In genomic region chr4:129111350-129111749, GRCm38 (mm10) we compare ENCODE assay signal across 14 mouse cellular contexts. TPM values are rescaled to one million over a fixed set of nuclear protein-coding genes. Genes with fewer than 3 reads are reported as not detected.
DNase-seq lines count a peak whose midpoint lies in the region; ATAC-seq and TF ChIP-seq lines count a peak whose summit lies in the region.
"Had no signal": no experiment of that assay in that cellular context is flagged by ENCODE, and none has a peak within 500 bp of the region (broad histone marks: within the 10 kb centered on the region; RNA-seq: fewer than 3 reads in every experiment).

No protein-coding gene starts in this region.

- no peaks in the 10 kb centered on the region; the same call in 1 of the 2 replicates for H3K4me1 ChIP-seq in liver, adult 2 months (ENCODE audit: control insufficient read depth, insufficient read depth, low read length)
- H3K4me1 ChIP-seq in ES-E14 (ENCODE audit: control insufficient read depth in 2 of 2, insufficient read depth in 2 of 2, low read length in 2 of 2, poor library complexity in 1 of 2): peaks cover 4 to 16% of the 10 kb centered on the region in 2 experiments
- H3K4me1 ChIP-seq in cortical plate, adult 2 months (ENCODE audit: control insufficient read depth, insufficient read depth, low read length): no peaks in the 10 kb centered on the region; the same call in 1 of the 2 replicates

- no peaks in the 10 kb centered on the region for H3K36me3 ChIP-seq in liver, adult 2 months (ENCODE audit: control insufficient read depth, insufficient read depth, low read length)
- H3K36me3 ChIP-seq in ES-E14 (ENCODE audit: control insufficient read depth, insufficient read depth, low read length, poor library complexity, severe bottlenecking): no peaks in the 10 kb centered on the region

- no peaks in the 10 kb centered on the region for H3K27me3 ChIP-seq in liver, adult 2 months (ENCODE audit: control insufficient read depth, insufficient read depth, low read length)

- peak; percentile 57 to 66 for DNase-seq in cerebellum, postnatal 10 days
- no peak for DNase-seq in cerebellum, postnatal 25 days
- DNase-seq in liver, adult 2 months (ENCODE audit: extremely low read depth, low read depth, low spot score): peak; percentile 31
- DNase-seq in liver (no peak), ES-E14 (ENCODE audit: low read depth, low spot score) (no peak)
- DNase-seq in urinary bladder, postnatal 36 days (ENCODE audit: low spot score in 2 of 2): no peak
- DNase-seq: B cell, adult 2 months; heart, postnatal 36 days; kidney, adult 9 months; thymus, adult 18-20 months had no signal

- WGBS in liver, adult 2 months: 58% methylated on average over 11 of the region's 11 CpGs

- peak; percentile 64 for TF ChIP-seq CTCF in liver, adult 2 months (IDR thresholded peaks at IDR 0.05; ENCODE audit: low read depth, low read length)
- peak; percentile 42; the same call in 1 of the 2 replicates for TF ChIP-seq CTCF in cortical plate, adult 2 months (IDR thresholded peaks at IDR 0.05; ENCODE audit: extremely low read depth, insufficient read depth, low read length)

- in situ Hi-C loops in ES-E14 (cut with MboI; ENCODE audit: low sequenced_read_pairs in 2 of 2, unreplicated experiment in 2 of 2): no loop called here

- H3K9ac ChIP-seq in liver, adult 2 months (ENCODE audit: low read depth, low read length): no peak overlapping the region
- H3K9ac ChIP-seq in ES-E14 (ENCODE audit: insufficient read depth, low read depth, low read length, poor library complexity, severe bottlenecking): no peak overlapping the region

- no peak overlapping the region for H3K4me3 ChIP-seq in liver, adult 2 months (ENCODE audit: insufficient read depth, low read depth, low read length)
- H3K4me3 ChIP-seq in ES-E14 (ENCODE audit: insufficient read depth in 1 of 2, low read depth in 1 of 2, low read length in 2 of 2, poor library complexity in 1 of 2, severe bottlenecking in 1 of 2): no peak overlapping the region
- H3K4me3 ChIP-seq in cortical plate, adult 2 months (ENCODE audit: insufficient read depth, low read length): no peak overlapping the region

- no peaks in the 10 kb centered on the region for H3K9me3 ChIP-seq in ES-E14 (ENCODE audit: control insufficient read depth, insufficient read depth, low read depth, low read length)

- H3K27ac ChIP-seq in liver, adult 2 months (replicated peaks; ENCODE audit: insufficient read depth, low read depth, low read length): no peak overlapping the region
- no peak overlapping the region for H3K27ac ChIP-seq in ES-E14 (ENCODE audit: insufficient read depth, low read depth, low read length, poor library complexity, severe bottlenecking)
- H3K27ac ChIP-seq in cortical plate, adult 2 months (ENCODE audit: insufficient read depth, low read length): no peak overlapping the region

- H3K79me2 ChIP-seq in liver, adult 2 months (ENCODE audit: control insufficient read depth, insufficient read depth, low read length): no peaks in the 10 kb centered on the region

- TF ChIP-seq POLR2A in liver, adult 2 months (IDR thresholded peaks at IDR 0.05; ENCODE audit: extremely low read depth, insufficient read depth, low read length): no peak
- peak; percentile 18; the same call in 1 of the 2 replicates for TF ChIP-seq POLR2A in cortical plate, adult 2 months (IDR thresholded peaks at IDR 0.05; ENCODE audit: extremely low read depth, insufficient read depth, low read length)

- no peak for ATAC-seq in activated CD4-positive, CD25-positive, alpha-beta regulatory T cell, adult 4 months

TF ChIP-seq in ES-E14, 5 proteins besides CTCF, POLR2A, EP300 and RAD21:
- TF ChIP-seq ZC3H11A (IDR thresholded peaks at IDR 0.05; ENCODE audit: borderline replicate concordance, low read depth, low read length) (peak; percentile 28; the same call in 1 of the 2 replicates), ZNF384 (IDR thresholded peaks at IDR 0.05; ENCODE audit: low read depth, low read length) (no peak)

RNA-seq across cellular contexts. Expression of gene Tmem54, which starts 6.0 kb away (rescaled TPM):
- total RNA-seq in liver, adult 2 months (2014; rRNA removed): 0.13 TPM in 1 of 2 replicates, not detected in the other
- 0.37 and 0.65 TPM in 2 replicates for polyA plus RNA-seq in liver, adult 2 months (2012; rRNA removed)
- 10.0 and 18.8 TPM in 2 replicates for total RNA-seq in ES-E14 (2012; rRNA removed)
- not detected in 2 replicates for polyA plus RNA-seq in cortical plate, adult 2 months (2012; rRNA removed)
- not detected for polyA plus RNA-seq in activated CD4-positive, CD25-positive, alpha-beta regulatory T cell, adult 4 months (2017; shearing (Covaris generic))
- total RNA-seq: heart, postnatal 36 days; layer of hippocampus, postnatal 10 days; neutrophil, adult 5-6 weeks had no signal

RNA-seq across cellular contexts. Expression of gene Hpca, which starts 10.5 kb away (rescaled TPM):
- 0.18 and 0.47 TPM in 2 replicates for total RNA-seq in liver, adult 2 months (2014; rRNA removed)
- 0.23 and 0.27 TPM in 2 replicates for polyA plus RNA-seq in liver, adult 2 months (2012; rRNA removed)
- total RNA-seq in ES-E14 (2012; rRNA removed): 4.4 and 6.1 TPM in 2 replicates
- polyA plus RNA-seq in cortical plate, adult 2 months (2012; rRNA removed): 1,156 and 1,221 TPM in 2 replicates
- polyA plus RNA-seq in activated CD4-positive, CD25-positive, alpha-beta regulatory T cell, adult 4 months (2017; shearing (Covaris generic)): not detected
- total RNA-seq: heart, postnatal 36 days; neutrophil, adult 5-6 weeks had no signal

RNA-seq across cellular contexts. Expression of gene Fndc5, which starts 25.4 kb away (rescaled TPM):
- 0.54 and 0.83 TPM in 2 replicates for total RNA-seq in liver, adult 2 months (2014; rRNA removed)
- polyA plus RNA-seq in liver, adult 2 months (2012; rRNA removed): 0.17 and 0.87 TPM in 2 replicates
- 1.2 and 1.5 TPM in 2 replicates for total RNA-seq in ES-E14 (2012; rRNA removed)
- 72.0 and 76.5 TPM in 2 replicates for polyA plus RNA-seq in cortical plate, adult 2 months (2012; rRNA removed)
- under 1 TPM; 0.28 to 0.56 TPM for polyA plus RNA-seq in activated CD4-positive, CD25-positive, alpha-beta regulatory T cell, adult 4 months (2017; shearing (Covaris generic))
- total RNA-seq: neutrophil, adult 5-6 weeks had no signal

RNA-seq across cellular contexts. Expression of gene Rnf19b, which starts 53.3 kb away (rescaled TPM):
- 35.0 and 46.2 TPM in 2 replicates for total RNA-seq in liver, adult 2 months (2014; rRNA removed)
- polyA plus RNA-seq in liver, adult 2 months (2012; rRNA removed): 44.0 and 49.1 TPM in 2 replicates
- 47.1 and 66.7 TPM in 2 replicates for total RNA-seq in ES-E14 (2012; rRNA removed)
- 48.9 and 51.7 TPM in 2 replicates for polyA plus RNA-seq in cortical plate, adult 2 months (2012; rRNA removed)
- 10 to 100 TPM; 18.9 TPM for polyA plus RNA-seq in activated CD4-positive, CD25-positive, alpha-beta regulatory T cell, adult 4 months (2017; shearing (Covaris generic))

Comparison
In these comparisons a context has a peak if more than half of its experiments do, and no peak if none do; other contexts are left out.
1. DNase-seq: peak in cerebellum, postnatal 10 days (2 of 2) and liver, adult 2 months (single experiment); none in cerebellum, postnatal 25 days (0 of 2), liver (single experiment), ES-E14 (single experiment) and urinary bladder, postnatal 36 days (0 of 2).
2. RNA of gene Hpca, which starts 10.5 kb away (polyA plus RNA-seq): 1,156 to 1,221 TPM in cortical plate, adult 2 months; 0.23 to 0.27 TPM in liver, adult 2 months and not detected in activated CD4-positive, CD25-positive, alpha-beta regulatory T cell, adult 4 months; every median in the first group is over 100 times any median in the second.
3. RNA of gene Fndc5, which starts 25.4 kb away (polyA plus RNA-seq): 72.0 to 76.5 TPM in cortical plate, adult 2 months; 0.17 to 0.87 TPM in liver, adult 2 months and 0.28 to 0.56 TPM in activated CD4-positive, CD25-positive, alpha-beta regulatory T cell, adult 4 months; every median in the first group is over 10 times any median in the second.